Mouse (Mus musculus) testis, adult 2 months (tissue): ENCODE data around the gene Ngef. TPM values are rescaled to one million over a fixed set of nuclear protein-coding genes. Genes with fewer than 3 reads are reported as not detected.
A peak's percentile ranks its signal among the peaks of the same experiment; 100 is the strongest.

ENCODE experiments used
- H3K27ac ChIP-seq: fragments of 200-500 bp; 2 replicates; pipeline ENCODE4 v1.5.1; 2012; ENCODE audit warnings: low read depth, low read length; ENCODE audit not compliant: control insufficient read depth, insufficient read depth
- H3K27me3 ChIP-seq: fragments of 200-500 bp; 2 replicates; pipeline ENCODE4 v1.6.1; 2012; ENCODE audit warnings: mild to moderate bottlenecking, low read length, moderate library complexity; ENCODE audit not compliant: control insufficient read depth, insufficient read depth
- H3K36me3 ChIP-seq: fragments of 200-500 bp; 2 replicates; pipeline ENCODE4 v1.6.1; 2012; ENCODE audit warnings: mild to moderate bottlenecking, low read length; ENCODE audit not compliant: control insufficient read depth, insufficient read depth
- H3K4me1 ChIP-seq: fragments of 200-500 bp; 2 replicates; pipeline ENCODE4 v1.6.1; 2012; ENCODE audit warnings: low read length; ENCODE audit not compliant: control insufficient read depth, insufficient read depth
- H3K4me3 ChIP-seq: fragments of 200-500 bp; 2 replicates; pipeline ENCODE4 v1.5.1; 2012; ENCODE audit warnings: low read depth, mild to moderate bottlenecking, low read length, moderate library complexity, mixed read lengths; ENCODE audit not compliant: control insufficient read depth
- CTCF ChIP-seq: fragments of 200-500 bp; IDR thresholded peaks from 2 replicates; pipeline ENCODE4 v1.5.1; 2012; ENCODE audit warnings: low read depth, mild to moderate bottlenecking, inconsistent platforms, low read length, moderate library complexity; ENCODE audit not compliant: control insufficient read depth, insufficient read depth, insufficient replicate concordance
- POLR2A ChIP-seq: fragments of 200-500 bp; IDR thresholded peaks from 2 replicates; pipeline ENCODE4 v1.6.1; 2012; ENCODE audit warnings: low read depth, mild to moderate bottlenecking, inconsistent platforms, low read length, moderate library complexity; ENCODE audit not compliant: control insufficient read depth
- polyA plus RNA-seq: library from polyadenylated mRNA; depleted of rRNA; stranded (reverse); fragments of >200 nt; gene quantifications from 2 replicates; pipeline ENCODE4 v1.2.3, GENCODE M21; 2012

Ngef gene
- polyA plus RNA-seq, 1 experiment = 0.89 TPM

- Histone ChIP-seq H3K36me3 (no peaks in the 10 kb centered on the region), H3K4me1 (no peaks in the 10 kb centered on the region)
- TF ChIP-seq POLR2A (no peak), CTCF (no peak)
These were observed 15.5 kb upstream of the Ngef start for GRCm38 (mm10) chr1:87589162-87589561.

GRCm38 (mm10) chr1:87580824-87581223 is 7.2 kb upstream of the Ngef start:
- Histone ChIP-seq H3K4me1 (no peaks in the 10 kb centered on the region), H3K36me3 (no peaks in the 10 kb centered on the region), H3K27ac (no peak overlapping the region), H3K4me3 (no peak overlapping the region), H3K27me3 (no peaks in the 10 kb centered on the region)
- no peak for TF ChIP-seq CTCF
- TF ChIP-seq POLR2A = no peak

More at GRCm38 (mm10) chr1:87589162-87589561, 15.5 kb upstream of the Ngef start:
- Histone ChIP-seq H3K4me3 (no peak overlapping the region), H3K27me3 (no peaks in the 10 kb centered on the region), H3K27ac (no peak overlapping the region)

- H3K27ac ChIP-seq = no peak overlapping the region
These were observed 5.3 kb upstream of the Ngef start for GRCm38 (mm10) chr1:87578965-87579364.

GRCm38 (mm10) chr1:87574785-87575184 is 1.1 kb upstream of the Ngef start:
- H3K36me3 ChIP-seq = no peaks in the 10 kb centered on the region
- H3K27me3 ChIP-seq = no peaks in the 10 kb centered on the region
- no peak overlapping the region for H3K27ac ChIP-seq
- no peaks in the 10 kb centered on the region; the same call in 1 of the 2 replicates for H3K4me1 ChIP-seq
- TF ChIP-seq POLR2A = no peak
- H3K4me3 ChIP-seq = no peak overlapping the region

More at GRCm38 (mm10) chr1:87578965-87579364, 5.3 kb upstream of the Ngef start:
- H3K27me3 ChIP-seq = no peaks in the 10 kb centered on the region
- H3K4me1 ChIP-seq = no peaks in the 10 kb centered on the region; the same call in 1 of the 2 replicates
- no peak overlapping the region for H3K4me3 ChIP-seq
- H3K36me3 ChIP-seq = no peaks in the 10 kb centered on the region
- no peak for TF ChIP-seq POLR2A
- no peak for TF ChIP-seq CTCF

GRCm38 (mm10) chr1:87574353-87574752 is 683 bp upstream of the Ngef start:
- no peak overlapping the region for H3K27ac ChIP-seq
- TF ChIP-seq CTCF = no peak
- TF ChIP-seq POLR2A = no peak
- H3K36me3 ChIP-seq = no peaks in the 10 kb centered on the region
- H3K27me3 ChIP-seq = no peaks in the 10 kb centered on the region
- no peak overlapping the region for H3K4me3 ChIP-seq
- H3K4me1 ChIP-seq = no peaks in the 10 kb centered on the region; the same call in 1 of the 2 replicates

GRCm38 (mm10) chr1:87573261-87573660 is 409 bp downstream of the Ngef start:
- H3K36me3 ChIP-seq = no peaks in the 10 kb centered on the region
- H3K4me1 ChIP-seq = no peaks in the 10 kb centered on the region; the same call in 1 of the 2 replicates
- H3K27ac ChIP-seq = no peak overlapping the region
- no peak overlapping the region for H3K4me3 ChIP-seq
- no peaks in the 10 kb centered on the region for H3K27me3 ChIP-seq
- no peak for TF ChIP-seq POLR2A
- no peak for TF ChIP-seq CTCF

- Histone ChIP-seq H3K4me1 (no peaks in the 10 kb centered on the region), H3K4me3 (no peak overlapping the region), H3K36me3 (no peaks in the 10 kb centered on the region), H3K27me3 (no peaks in the 10 kb centered on the region), H3K27ac (no peak overlapping the region)
- TF ChIP-seq CTCF (peak; percentile 37; the same call in 1 of the 2 replicates), POLR2A (no peak)
These were observed 5.3 kb downstream of the Ngef start for GRCm38 (mm10) chr1:87568398-87568797.

- TF ChIP-seq POLR2A (no peak), CTCF (no peak)
- H3K4me3 ChIP-seq = no peak overlapping the region
- H3K27me3 ChIP-seq = no peaks in the 10 kb centered on the region
- H3K27ac ChIP-seq = no peak overlapping the region
- no peaks in the 10 kb centered on the region for H3K4me1 ChIP-seq
- H3K36me3 ChIP-seq = no peaks in the 10 kb centered on the region
These were observed 7.9 kb downstream of the Ngef start for GRCm38 (mm10) chr1:87565760-87566159.
